Mouse (Mus musculus): ENCODE data around the gene Ccdc61. TPM values are rescaled to one million over a fixed set of nuclear protein-coding genes. Genes with fewer than 3 reads are reported as not detected.

Gene Ccdc61
- polyA plus RNA-seq, 1 experiment from 2014 or later = 24.7 TPM

- no peaks in the 10 kb centered on the region for H3K4me1 ChIP-seq (ENCODE audit: insufficient read depth)
- TF ChIP-seq CTCF (IDR thresholded peaks at IDR 0.05; ENCODE audit: low read depth) = peak; percentile 12; the same call in 1 of the 2 replicates
- H3K9ac ChIP-seq = no peak overlapping the region
- H3K9me3 ChIP-seq (ENCODE audit: low read depth, low read length) = no peaks in the 10 kb centered on the region
- ATAC-seq (ENCODE audit: insufficient read depth) = no peak
- H3K27ac ChIP-seq (ENCODE audit: low read depth) = no peak overlapping the region
- H3K4me2 ChIP-seq = no peak overlapping the region
- 64% methylated on average over 4 of the region's 4 CpGs for WGBS
- H3K4me3 ChIP-seq (ENCODE audit: low read depth, low read length) = no peak overlapping the region
- no peak for DNase-seq
- no peaks in the 10 kb centered on the region for H3K36me3 ChIP-seq (ENCODE audit: insufficient read depth)
- no peaks in the 10 kb centered on the region for H3K27me3 ChIP-seq (ENCODE audit: insufficient read depth, low read length)
Observed at GRCm38 (mm10) chr7:18916254-18916653, 6.0 kb upstream of the Ccdc61 start.

- no peak for TF ChIP-seq CTCF (IDR thresholded peaks at IDR 0.05; ENCODE audit: low read depth)
- WGBS = 4% methylated on average over 17 of the region's 17 CpGs
- peak overlapping the region; percentile 75 for H3K4me2 ChIP-seq
- no peaks in the 10 kb centered on the region for H3K27me3 ChIP-seq (ENCODE audit: insufficient read depth, low read length)
- no peak overlapping the region for H3K27ac ChIP-seq (ENCODE audit: low read depth)
- H3K4me3 ChIP-seq (ENCODE audit: low read depth, low read length) = peak overlapping the region; percentile 76
- ATAC-seq (ENCODE audit: insufficient read depth) = peak; percentile 19
- DNase-seq = no peak
- H3K36me3 ChIP-seq (ENCODE audit: insufficient read depth) = 0 out of 2 replicates have a peak, but pooled peaks cover 6% of the 10 kb centered on the region
- peak overlapping the region; percentile 67 for H3K9ac ChIP-seq
- no peaks in the 10 kb centered on the region for H3K9me3 ChIP-seq (ENCODE audit: low read depth, low read length)
- H3K4me1 ChIP-seq (ENCODE audit: insufficient read depth) = peaks cover 7% of the 10 kb centered on the region; the same call in 1 of the 2 replicates
Observed at GRCm38 (mm10) chr7:18909797-18910196, 418 bp downstream of the Ccdc61 start.

- WGBS = 76% methylated on average over 3 of the region's 3 CpGs
Observed at GRCm38 (mm10) chr7:18904971-18905370, 5.2 kb downstream of the Ccdc61 start.

GRCm38 (mm10) chr7:18902486-18902885 is 7.7 kb downstream of the Ccdc61 start:
- 61% methylated on average over 3 of the region's 3 CpGs for WGBS
- ATAC-seq (ENCODE audit: insufficient read depth) = no peak
- Histone ChIP-seq H3K9ac (no peak overlapping the region), H3K27me3 (ENCODE audit: insufficient read depth, low read length) (no peaks in the 10 kb centered on the region), H3K27ac (ENCODE audit: low read depth) (no peak overlapping the region), H3K4me1 (ENCODE audit: insufficient read depth) (no peaks in the 10 kb centered on the region), H3K4me3 (ENCODE audit: low read depth, low read length) (no peak overlapping the region), H3K9me3 (ENCODE audit: low read depth, low read length) (no peaks in the 10 kb centered on the region), H3K4me2 (no peak overlapping the region), H3K36me3 (ENCODE audit: insufficient read depth) (peaks cover 44% of the 10 kb centered on the region)
- TF ChIP-seq CTCF (IDR thresholded peaks at IDR 0.05; ENCODE audit: low read depth) = 0 out of 2 replicates have a peak, but pooled peaks have one; percentile 4
- no peak for DNase-seq

More at GRCm38 (mm10) chr7:18904971-18905370, 5.2 kb downstream of the Ccdc61 start:
- ATAC-seq (ENCODE audit: insufficient read depth) = no peak
- Histone ChIP-seq H3K4me1 (ENCODE audit: insufficient read depth) (peaks cover 3% of the 10 kb centered on the region; the same call in 1 of the 2 replicates), H3K4me2 (no peak overlapping the region), H3K9me3 (ENCODE audit: low read depth, low read length) (no peaks in the 10 kb centered on the region), H3K27me3 (ENCODE audit: insufficient read depth, low read length) (no peaks in the 10 kb centered on the region), H3K36me3 (ENCODE audit: insufficient read depth) (peaks cover 33% of the 10 kb centered on the region), H3K4me3 (ENCODE audit: low read depth, low read length) (no peak overlapping the region), H3K9ac (no peak overlapping the region), H3K27ac (ENCODE audit: low read depth) (no peak overlapping the region)
- DNase-seq = no peak
- no peak for TF ChIP-seq CTCF (IDR thresholded peaks at IDR 0.05; ENCODE audit: low read depth)

- Histone ChIP-seq H3K4me1 (ENCODE audit: insufficient read depth) (no peaks in the 10 kb centered on the region), H3K27me3 (ENCODE audit: insufficient read depth, low read length) (no peaks in the 10 kb centered on the region), H3K36me3 (ENCODE audit: insufficient read depth) (peaks cover 38% of the 10 kb centered on the region), H3K4me3 (ENCODE audit: low read depth, low read length) (no peak overlapping the region), H3K9ac (no peak overlapping the region), H3K27ac (ENCODE audit: low read depth) (no peak overlapping the region), H3K4me2 (no peak overlapping the region), H3K9me3 (ENCODE audit: low read depth, low read length) (no peaks in the 10 kb centered on the region)
- 71% methylated on average over 2 of the region's 2 CpGs for WGBS
- DNase-seq (peak; percentile 25), ATAC-seq (ENCODE audit: insufficient read depth) (peak; percentile 62)
- TF ChIP-seq CTCF (IDR thresholded peaks at IDR 0.05; ENCODE audit: low read depth) = no peak
Observed at GRCm38 (mm10) chr7:18900513-18900912, 9.7 kb downstream of the Ccdc61 start.

- H3K9ac ChIP-seq = no peak overlapping the region
- TF ChIP-seq CTCF (IDR thresholded peaks at IDR 0.05; ENCODE audit: low read depth) = peak; percentile 66
- H3K4me3 ChIP-seq (ENCODE audit: low read depth, low read length) = no peak overlapping the region
- WGBS = 46% methylated on average over 5 of the region's 5 CpGs
- H3K4me1 ChIP-seq (ENCODE audit: insufficient read depth) = peaks cover 9% of the 10 kb centered on the region
- peak; percentile 52 for DNase-seq
- H3K36me3 ChIP-seq (ENCODE audit: insufficient read depth) = peaks cover 23% of the 10 kb centered on the region; the same call in 1 of the 2 replicates
- no peak for ATAC-seq (ENCODE audit: insufficient read depth)
- peaks cover 8% of the 10 kb centered on the region for H3K27me3 ChIP-seq (ENCODE audit: insufficient read depth, low read length)
- H3K27ac ChIP-seq (ENCODE audit: low read depth) = no peak overlapping the region
- H3K4me2 ChIP-seq = no peak overlapping the region
- no peaks in the 10 kb centered on the region for H3K9me3 ChIP-seq (ENCODE audit: low read depth, low read length)
Observed at GRCm38 (mm10) chr7:18896536-18896935, 13.7 kb downstream of the Ccdc61 start.

- Histone ChIP-seq H3K4me3 (ENCODE audit: low read depth, low read length) (peak overlapping the region; percentile 37), H3K27ac (ENCODE audit: low read depth) (no peak overlapping the region), H3K36me3 (ENCODE audit: insufficient read depth) (peaks cover 9% of the 10 kb centered on the region; the same call in 1 of the 2 replicates), H3K4me2 (peak overlapping the region; percentile 76), H3K9ac (peak overlapping the region; percentile 50), H3K4me1 (ENCODE audit: insufficient read depth) (peaks cover 9% of the 10 kb centered on the region), H3K9me3 (ENCODE audit: low read depth, low read length) (no peaks in the 10 kb centered on the region), H3K27me3 (ENCODE audit: insufficient read depth, low read length) (peaks cover 8% of the 10 kb centered on the region)
- 1% methylated on average over 41 of the region's 41 CpGs for whole genome bisulfite sequencing
- TF ChIP-seq CTCF (IDR thresholded peaks at IDR 0.05; ENCODE audit: low read depth) = no peak
- ATAC-seq (ENCODE audit: insufficient read depth) (peak; percentile 60), DNase-seq (peak; percentile 69)
Observed at GRCm38 (mm10) chr7:18893651-18894430, 16.4 kb downstream of the Ccdc61 start.

Measured in lung, embryonic 14.5 days (tissue).